ENCODE assay signal across 12 mouse cellular contexts in the genomic region with DNA sequence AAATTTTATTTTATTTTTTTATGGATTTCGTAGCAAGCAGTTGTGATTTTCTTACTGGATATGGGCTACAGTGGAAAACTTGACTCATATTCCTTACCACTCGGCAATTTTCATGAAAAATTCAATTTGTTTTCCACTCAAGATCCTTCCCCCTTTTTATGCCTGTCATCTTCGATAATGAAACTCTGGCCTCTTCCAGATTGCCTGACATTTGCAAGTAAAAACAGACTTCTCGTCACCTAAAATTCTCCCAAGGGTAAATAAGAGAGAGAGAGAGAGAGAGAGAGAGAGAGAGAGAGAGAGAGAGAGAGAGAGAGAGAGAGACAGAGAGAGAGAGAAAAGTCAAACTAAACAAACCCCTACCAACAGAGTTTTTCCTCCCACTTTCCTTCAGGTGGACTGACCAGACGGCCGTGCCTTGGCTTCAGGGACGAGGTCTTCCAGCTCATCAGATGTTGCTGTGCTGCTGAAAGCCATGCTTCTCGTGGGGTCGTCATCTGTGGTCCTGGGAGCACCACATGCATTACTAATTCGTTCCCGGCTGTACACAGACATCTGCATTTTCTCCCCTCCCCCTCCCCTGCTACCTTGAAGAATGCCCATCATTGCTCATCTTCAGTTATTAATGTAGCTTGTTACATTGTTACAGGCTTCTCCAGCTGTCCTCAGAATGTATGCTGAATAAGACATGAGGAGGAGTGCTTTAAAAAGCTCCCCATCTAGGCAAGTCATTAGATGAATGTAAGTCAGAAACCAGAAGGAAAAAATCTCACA.
A peak's percentile ranks its signal among the peaks of the same experiment; 100 is the strongest.
DNase-seq lines count a peak whose midpoint lies in the region; ATAC-seq lines count a peak whose summit lies in the region.
"Had no signal": no experiment of that assay in that cellular context is flagged by ENCODE, and none has a peak within 500 bp of the region (broad histone marks: within the 10 kb centered on the region; RNA-seq: fewer than 3 reads in every experiment).

No protein-coding gene starts in this region.

- H3K4me3 ChIP-seq in forebrain, embryonic 14.5 days (ENCODE audit: low read depth, low read length): no peak overlapping the region
- H3K4me3 ChIP-seq in neural tube, embryonic 15.5 days (replicated peaks): no peak overlapping the region
- H3K4me3 ChIP-seq: heart, adult 2 months had no signal

- H3K4me2 ChIP-seq in forebrain, embryonic 14.5 days (ENCODE audit: low read length): 0 out of 2 replicates have a peak overlapping the region, but pooled peaks have one; percentile 0
- peak overlapping the region; percentile 37 for H3K4me2 ChIP-seq in neural tube, embryonic 15.5 days

- H3K36me3 ChIP-seq in forebrain, embryonic 14.5 days (ENCODE audit: control insufficient read depth, insufficient read depth, low read length): no peaks in the 10 kb centered on the region
- H3K36me3 ChIP-seq in neural tube, embryonic 15.5 days: no peaks in the 10 kb centered on the region

- DNase-seq in heart, adult 11 months: peak; percentile 85
- DNase-seq in heart, postnatal 4 days: no peak
- DNase-seq in forebrain, embryonic 14.5 days (ENCODE audit: low spot score): peak; percentile 64
- peak; percentile 41 for DNase-seq in mesoderm, embryonic 11.5 days (ENCODE audit: low read depth, low spot score)
- no peak for DNase-seq in layer of hippocampus, postnatal 14 days (ENCODE audit: low spot score in 2 of 2)
- DNase-seq: heart, adult 2 months; heart, postnatal 14 days; liver; thymus, postnatal 14 days had no signal

- ATAC-seq in forebrain, embryonic 14.5 days: peak; percentile 75
- ATAC-seq in neural tube, embryonic 15.5 days (ENCODE audit: low FRiP score): 0 out of 2 replicates have a peak, but pooled peaks have one; percentile 21
- no peak for ATAC-seq in megakaryocyte, adult 5-6 weeks (ENCODE audit: poor library complexity, severe bottlenecking)
- no peak for ATAC-seq in inflammation-experienced regulatory T-cells, adult 6 months

- no peaks in the 10 kb centered on the region for H3K9me3 ChIP-seq in forebrain, embryonic 14.5 days (replicated peaks; ENCODE audit: control insufficient read depth, low read length)
- H3K9me3 ChIP-seq in neural tube, embryonic 15.5 days (replicated peaks): no peaks in the 10 kb centered on the region

- H3K4me1 ChIP-seq in forebrain, embryonic 14.5 days (ENCODE audit: control insufficient read depth, insufficient read depth, low read length): no peaks in the 10 kb centered on the region
- peaks cover 3% of the 10 kb centered on the region for H3K4me1 ChIP-seq in neural tube, embryonic 15.5 days

- H3K9ac ChIP-seq in forebrain, embryonic 14.5 days (ENCODE audit: low read length): no peak overlapping the region
- no peak overlapping the region for H3K9ac ChIP-seq in neural tube, embryonic 15.5 days (replicated peaks)

- H3K27me3 ChIP-seq in forebrain, embryonic 14.5 days (replicated peaks; ENCODE audit: control insufficient read depth, insufficient read depth, low read length): no peaks in the 10 kb centered on the region
- H3K27me3 ChIP-seq in neural tube, embryonic 15.5 days (replicated peaks): no peaks in the 10 kb centered on the region

- peak overlapping the region; percentile 29; the same call in 1 of the 2 replicates for H3K27ac ChIP-seq in forebrain, embryonic 14.5 days (ENCODE audit: low read depth, low read length)
- no peak overlapping the region; the same call in 1 of the 2 replicates for H3K27ac ChIP-seq in neural tube, embryonic 15.5 days (replicated peaks)
- H3K27ac ChIP-seq: heart, adult 2 months had no signal

- 52% methylated on average over 11 of the region's 11 CpGs for WGBS in forebrain, embryonic 14.5 days
- 27% methylated on average over 11 of the region's 11 CpGs for WGBS in neural tube, embryonic 15.5 days

Comparison
In these comparisons a context has a peak if more than half of its experiments do, and no peak if none do; other contexts are left out.
1. DNase-seq: peak in heart, adult 11 months (single experiment), forebrain, embryonic 14.5 days (single experiment) and mesoderm, embryonic 11.5 days (single experiment); none in heart, postnatal 4 days (single experiment) and layer of hippocampus, postnatal 14 days (0 of 2).
2. ATAC-seq: peak in forebrain, embryonic 14.5 days (single experiment) and neural tube, embryonic 15.5 days (single experiment); none in megakaryocyte, adult 5-6 weeks (single experiment) and inflammation-experienced regulatory T-cells, adult 6 months (single experiment).